Mouse (Mus musculus) midbrain, embryonic 12.5 days (tissue): ENCODE data around the gene Sec16a. TPM values are rescaled to one million over a fixed set of nuclear protein-coding genes. Genes with fewer than 3 reads are reported as not detected.
"Not testable (repeated sequence)": the region's sequence is repeated elsewhere in the genome, so short reads cannot be mapped to it uniquely, and the experiment has no call there.

Source experiments
- ATAC-seq: fragments of 200-750 bp; cut with Nextera tagmentation; 2 replicates; pipeline ENCODE4 v1.8.0; 2017; ENCODE audit warnings: low read depth, moderate TSS enrichment, moderate library complexity; ENCODE audit not compliant: low FRiP score
- H3K27ac ChIP-seq: fragments of 300-500 bp; sonication (generic); replicated peaks from 2 replicates; pipeline ENCODE4 v1.5.1; 2016; ENCODE audit warnings: mild to moderate bottlenecking
- H3K27me3 ChIP-seq: fragments of 300-500 bp; sonication (generic); 2 replicates; pipeline ENCODE4 v1.6.1; 2016; ENCODE audit warnings: mild to moderate bottlenecking
- H3K36me3 ChIP-seq: fragments of 300-500 bp; sonication (generic); 2 replicates; pipeline ENCODE4 v1.6.1; 2016
- H3K4me1 ChIP-seq: fragments of 300-500 bp; sonication (generic); 2 replicates; pipeline ENCODE4 v1.6.1; 2016
- H3K4me2 ChIP-seq: fragments of 300-500 bp; sonication (generic); replicated peaks from 2 replicates; pipeline ENCODE4 v1.6.1; 2016; ENCODE audit warnings: mild to moderate bottlenecking, moderate library complexity
- H3K4me3 ChIP-seq: fragments of 300-500 bp; sonication (generic); 2 replicates; pipeline ENCODE4 v1.5.1; 2016; ENCODE audit warnings: mild to moderate bottlenecking
- H3K9ac ChIP-seq: fragments of 300-500 bp; sonication (generic); replicated peaks from 2 replicates; pipeline ENCODE4 v1.6.1; 2016; ENCODE audit warnings: mild to moderate bottlenecking, moderate library complexity
- H3K9me3 ChIP-seq: fragments of 300-500 bp; sonication (generic); 2 replicates; pipeline ENCODE4 v1.6.1; 2016; ENCODE audit warnings: mild to moderate bottlenecking
- WGBS: fragments of 180-500 bp; shearing (Covaris S2); methylation state at CpG from one replicate; pipeline ENCODE4 v1.1.7; 2016; 5-methylcytosine and 5-hydroxymethylcytosine counted together
- polyA plus RNA-seq: library from polyadenylated mRNA; unstranded; fragments of >200 nt; fragmentation: Nextera tagmentation; extraction: Ambion mirVana; gene quantifications from 2 replicates; pipeline ENCODE4 v1.2.1, GENCODE M21; 2016

The Sec16a gene
- polyA plus RNA-seq, 1 experiment from 2014 or later = 29.3 TPM

DNA sequence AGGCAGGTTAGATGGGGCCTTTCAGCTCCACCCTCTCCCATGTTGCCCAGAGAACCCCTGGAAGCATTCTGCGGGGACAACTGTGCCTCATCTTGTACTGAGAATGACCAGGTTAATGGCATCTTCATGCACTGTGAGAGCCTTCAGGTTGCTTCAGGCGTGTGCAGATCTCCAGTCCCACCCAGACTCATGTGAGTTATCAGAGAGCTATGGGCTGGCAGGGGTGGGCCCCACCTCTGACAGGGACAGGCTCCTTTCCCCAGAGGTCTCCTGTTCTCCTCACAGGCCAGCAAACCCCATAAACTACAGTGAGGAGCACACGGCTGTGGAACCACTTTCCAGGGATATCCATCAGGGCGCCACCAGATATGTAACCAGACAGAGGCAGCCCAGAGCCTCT is 44.0 kb downstream of the Sec16a start:
- peaks cover 72% of the 10 kb centered on the region for H3K36me3 ChIP-seq
- no peak overlapping the region for H3K9ac ChIP-seq
- no peak overlapping the region for H3K4me3 ChIP-seq
- no peak overlapping the region for H3K27ac ChIP-seq
- H3K9me3 ChIP-seq = no peaks in the 10 kb centered on the region
- peaks cover 7% of the 10 kb centered on the region for H3K4me1 ChIP-seq
- WGBS = 89% methylated on average over 4 of the region's 4 CpGs
- ATAC-seq = no peak
- H3K4me2 ChIP-seq = no peak overlapping the region
- no peaks in the 10 kb centered on the region for H3K27me3 ChIP-seq

DNA sequence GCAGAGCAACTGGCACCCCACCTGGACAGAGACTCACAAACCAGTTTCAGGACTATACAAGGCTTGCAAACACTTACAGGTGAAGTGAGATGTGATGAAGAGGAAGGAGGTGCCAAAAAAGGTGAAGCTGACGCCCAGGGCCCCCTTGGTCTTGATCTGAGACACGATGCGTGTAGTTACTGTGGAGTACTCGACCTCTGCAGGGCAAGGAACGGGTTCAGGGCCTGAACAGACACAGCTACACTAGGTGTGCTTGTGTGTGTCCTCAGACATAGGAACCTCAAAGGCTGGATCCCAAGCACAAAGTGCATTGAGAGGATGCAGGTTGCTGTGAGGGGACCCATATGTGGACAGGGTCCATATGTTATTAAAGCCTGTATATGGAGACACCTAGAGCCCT is 44.7 kb downstream of the Sec16a start:
- H3K4me1 ChIP-seq = peaks cover under 1% of the 10 kb centered on the region; the same call in 1 of the 2 replicates
- no peak overlapping the region for H3K27ac ChIP-seq
- no peak overlapping the region for H3K9ac ChIP-seq
- ATAC-seq = no peak
- no peaks in the 10 kb centered on the region for H3K9me3 ChIP-seq
- H3K36me3 ChIP-seq = peaks cover 75% of the 10 kb centered on the region
- H3K4me2 ChIP-seq = no peak overlapping the region
- H3K4me3 ChIP-seq = no peak overlapping the region
- H3K27me3 ChIP-seq = no peaks in the 10 kb centered on the region
- WGBS = 92% methylated on average over 5 of the region's 5 CpGs

DNA sequence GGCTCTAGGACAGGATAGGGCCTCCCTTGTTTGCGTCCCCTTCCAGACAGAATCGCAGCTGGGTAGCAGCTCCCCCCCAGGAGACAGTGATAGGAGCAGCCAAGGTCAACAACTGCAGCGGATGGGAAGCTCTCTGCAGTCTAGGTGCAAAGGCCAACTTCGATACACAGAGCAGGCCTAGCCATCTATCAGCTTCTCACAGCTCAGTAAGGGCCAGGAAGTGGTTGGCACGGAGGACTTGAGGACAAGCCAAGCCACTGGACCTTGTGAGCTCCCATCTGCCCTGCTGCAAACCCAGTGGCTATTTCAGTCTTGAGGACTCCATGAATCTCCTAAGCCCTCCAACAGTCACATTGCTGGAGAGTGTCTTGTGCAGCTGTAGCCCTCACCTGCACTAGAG is 45.4 kb downstream of the Sec16a start:
- no peak overlapping the region for H3K27ac ChIP-seq
- H3K36me3 ChIP-seq = peaks cover 78% of the 10 kb centered on the region
- 91% methylated on average over 5 of the region's 5 CpGs for WGBS
- H3K4me1 ChIP-seq = no peaks in the 10 kb centered on the region
- H3K27me3 ChIP-seq = no peaks in the 10 kb centered on the region
- H3K9ac ChIP-seq = no peak overlapping the region
- H3K9me3 ChIP-seq = no peaks in the 10 kb centered on the region
- H3K4me2 ChIP-seq = no peak overlapping the region
- ATAC-seq = no peak
- no peak overlapping the region for H3K4me3 ChIP-seq

- no peak overlapping the region for H3K9ac ChIP-seq
- peaks cover 84% of the 10 kb centered on the region for H3K36me3 ChIP-seq
- no peak for ATAC-seq
- no peak overlapping the region for H3K27ac ChIP-seq
- no peak overlapping the region for H3K4me2 ChIP-seq
- no peaks in the 10 kb centered on the region for H3K4me1 ChIP-seq
- H3K9me3 ChIP-seq = no peaks in the 10 kb centered on the region
- whole genome bisulfite sequencing = 90% methylated on average over 8 of the region's 8 CpGs
- H3K27me3 ChIP-seq = no peaks in the 10 kb centered on the region
- no peak overlapping the region for H3K4me3 ChIP-seq
Observed at GRCm38 (mm10) chr2:26398978-26399377, 46.0 kb downstream of the Sec16a start.

GRCm38 (mm10) chr2:26391617-26392016 is 53.4 kb downstream of the Sec16a start:
- H3K9ac ChIP-seq = no peak overlapping the region
- H3K27ac ChIP-seq = no peak overlapping the region
- H3K4me2 ChIP-seq = no peak overlapping the region
- H3K36me3 ChIP-seq = peaks cover 74% of the 10 kb centered on the region
- whole genome bisulfite sequencing = 94% methylated on average over 6 of the region's 6 CpGs
- H3K4me3 ChIP-seq = no peak overlapping the region
- H3K4me1 ChIP-seq = peaks cover 21% of the 10 kb centered on the region
- no peak for ATAC-seq
- H3K27me3 ChIP-seq = no peaks in the 10 kb centered on the region
- no peaks in the 10 kb centered on the region for H3K9me3 ChIP-seq

DNA sequence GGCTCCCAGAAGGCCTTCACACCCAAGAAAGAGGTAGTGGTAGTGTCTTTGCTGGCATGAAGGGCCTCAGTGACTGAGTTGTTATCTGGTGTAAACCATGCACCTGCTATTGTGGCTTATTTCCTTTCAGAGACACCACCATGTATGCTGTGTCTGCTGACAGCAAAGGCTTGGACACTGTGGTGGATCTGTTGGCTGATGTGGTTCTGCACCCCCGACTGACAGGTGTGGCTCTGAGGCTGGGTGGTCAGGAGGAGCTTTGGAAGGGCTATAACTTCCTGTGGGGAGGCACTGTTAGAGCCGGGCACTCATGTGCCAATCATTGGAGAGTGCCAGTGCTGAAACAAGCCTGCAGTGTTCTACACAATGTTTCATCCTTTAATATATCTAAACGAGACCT is 54.1 kb downstream of the Sec16a start:
- Histone ChIP-seq H3K4me1 (peaks cover 21% of the 10 kb centered on the region), H3K27me3 (no peaks in the 10 kb centered on the region), H3K27ac (no peak overlapping the region), H3K36me3 (peaks cover 74% of the 10 kb centered on the region), H3K4me2 (no peak overlapping the region), H3K9ac (no peak overlapping the region), H3K9me3 (no peaks in the 10 kb centered on the region), H3K4me3 (no peak overlapping the region)
- WGBS = 91% methylated on average over 3 of the region's 3 CpGs
- no peak for ATAC-seq

GRCm38 (mm10) chr2:26389154-26389690 is 55.8 kb downstream of the Sec16a start, which contains the start of the genes Entr1 and Pmpca:
TSS of gene Entr1 (minus strand) at chr2:26389316.
TSS of gene Pmpca (plus strand) at chr2:26389339.
- Histone ChIP-seq H3K27me3 (no peaks in the 10 kb centered on the region), H3K36me3 (peaks cover 74% of the 10 kb centered on the region)
- under 1% methylated on average over 56 of the region's 60 CpGs for WGBS

DNA sequence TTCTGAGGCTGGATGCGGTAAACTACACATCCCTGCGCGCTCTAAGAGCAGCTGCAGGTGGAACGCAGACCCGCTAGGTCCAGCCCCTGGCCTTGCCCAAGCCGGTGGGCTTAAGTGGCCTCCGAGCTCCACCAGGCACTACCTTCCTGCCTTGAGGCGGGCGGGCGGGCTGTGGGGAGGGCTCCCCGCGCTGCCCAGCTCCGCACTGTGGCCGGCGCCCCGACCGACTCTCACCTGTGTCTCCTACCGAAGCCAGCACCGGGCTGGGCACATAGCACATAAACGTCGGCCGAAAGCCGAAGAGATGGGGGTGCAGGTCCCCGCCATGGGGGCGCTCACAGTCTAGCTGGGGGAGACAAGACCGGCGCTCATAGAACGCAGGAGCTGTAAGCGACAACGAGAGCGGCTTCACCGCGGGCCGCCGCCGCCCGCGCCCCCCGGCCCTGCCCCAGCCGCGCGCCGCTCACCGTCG is 56.3 kb downstream of the Sec16a start:
- H3K4me3 ChIP-seq = peak overlapping the region; percentile 98
- H3K27ac ChIP-seq = peak overlapping the region; percentile 63; the same call in 1 of the 2 replicates
- peaks cover 71% of the 10 kb centered on the region for H3K36me3 ChIP-seq
- peak overlapping the region; percentile 95 for H3K9ac ChIP-seq
- WGBS = under 1% methylated on average over 31 of the region's 45 CpGs
- H3K4me1 ChIP-seq = peaks cover 21% of the 10 kb centered on the region
- no peaks in the 10 kb centered on the region for H3K9me3 ChIP-seq
- peak; percentile 65 for ATAC-seq
- H3K27me3 ChIP-seq = no peaks in the 10 kb centered on the region
- peak overlapping the region; percentile 99 for H3K4me2 ChIP-seq

More at GRCm38 (mm10) chr2:26389154-26389690, 55.8 kb downstream of the Sec16a start, which contains the start of the genes Entr1 and Pmpca:
- Histone ChIP-seq H3K27ac (peak within 1 kb of the TSS; percentile 63), H3K4me3 (peak within 1 kb of the TSS; percentile 98), H3K9me3 (no peaks in the 10 kb centered on the region), H3K9ac (peak within 1 kb of the TSS; percentile 95), H3K4me2 (peak within 1 kb of the TSS; percentile 99), H3K4me1 (peaks cover 21% of the 10 kb centered on the region)
- ATAC-seq = peak; percentile 90

DNA sequence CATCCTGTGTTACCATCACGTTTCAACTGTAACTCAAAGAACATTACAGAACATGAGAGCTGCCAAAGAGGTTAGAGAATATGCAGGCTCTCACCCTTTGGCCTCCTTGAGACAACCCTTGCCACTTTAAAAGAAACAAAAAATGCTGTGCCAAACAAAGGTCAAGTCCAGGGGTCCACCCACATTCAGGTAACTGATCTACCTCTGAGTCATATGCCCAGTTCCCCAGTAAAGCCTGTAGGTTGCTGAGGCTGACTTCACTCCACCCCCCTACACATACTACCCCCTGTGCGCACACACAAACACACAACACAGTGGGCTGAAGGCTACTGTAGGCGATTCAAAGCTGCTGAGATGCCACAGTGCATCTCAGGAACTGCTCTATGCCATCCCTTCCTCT is 57.3 kb downstream of the Sec16a start:
- Histone ChIP-seq H3K4me2 (peak overlapping the region; percentile 99), H3K36me3 (peaks cover 71% of the 10 kb centered on the region), H3K4me3 (peak overlapping the region; percentile 98), H3K27me3 (no peaks in the 10 kb centered on the region), H3K4me1 (peaks cover 21% of the 10 kb centered on the region), H3K9me3 (no peaks in the 10 kb centered on the region), H3K27ac (no peak overlapping the region), H3K9ac (peak overlapping the region; percentile 95; the same call in 1 of the 2 replicates)
- no peak for ATAC-seq
- 84% methylated on average over 3 of the region's 3 CpGs for WGBS

- Histone ChIP-seq H3K4me1 (peaks cover 14% of the 10 kb centered on the region), H3K9ac (peak overlapping the region; percentile 77), H3K27ac (peak overlapping the region; percentile 66), H3K4me2 (peak overlapping the region; percentile 84), H3K4me3 (peak overlapping the region; percentile 83), H3K36me3 (peaks cover 65% of the 10 kb centered on the region)
- WGBS = 38% methylated on average over 6 of the region's 6 CpGs
- ATAC-seq = peak; percentile 41; the same call in 1 of the 2 replicates
- not testable (repeated sequence) for H3K9me3 ChIP-seq, H3K27me3 ChIP-seq
Observed at GRCm38 (mm10) chr2:26380871-26381270, 64.1 kb downstream of the Sec16a start.

GRCm38 (mm10) chr2:26380131-26380771 is 64.8 kb downstream of the Sec16a start, which contains the start of gene Snapc4:
TSS of gene Snapc4 (minus strand) at chr2:26380653.
- H3K36me3 ChIP-seq = peaks cover 65% of the 10 kb centered on the region
- WGBS = 1% methylated on average over 38 of the region's 38 CpGs
- ATAC-seq = peak; percentile 96
- H3K27ac ChIP-seq = peak within 1 kb of the TSS; percentile 66
- peaks cover 14% of the 10 kb centered on the region for H3K4me1 ChIP-seq
- no peaks in the 10 kb centered on the region for H3K9me3 ChIP-seq
- peak within 1 kb of the TSS; percentile 77 for H3K9ac ChIP-seq
- H3K4me3 ChIP-seq = peak within 1 kb of the TSS; percentile 83
- H3K27me3 ChIP-seq = no peaks in the 10 kb centered on the region
- H3K4me2 ChIP-seq = peak within 1 kb of the TSS; percentile 84

DNA sequence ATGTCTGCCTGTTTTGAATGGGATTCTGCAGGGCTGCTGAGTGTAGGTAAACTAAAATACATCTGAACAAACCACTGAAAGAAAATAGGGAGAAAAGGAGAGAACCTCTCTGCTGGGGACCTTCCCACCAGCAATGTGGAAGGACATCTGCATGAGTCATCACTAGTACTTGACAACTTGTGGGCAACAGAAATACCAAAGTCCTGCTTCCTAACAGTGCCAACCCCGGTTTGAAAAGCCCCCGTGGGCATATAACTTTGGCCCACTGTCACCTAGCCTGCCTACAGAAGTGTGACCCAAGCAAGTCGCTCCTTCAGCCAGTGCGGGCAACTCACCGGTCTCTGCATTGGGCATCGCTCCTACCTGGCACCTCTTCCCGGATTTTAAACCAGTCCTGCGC is 72.6 kb downstream of the Sec16a start:
- WGBS = 95% methylated on average over 8 of the region's 8 CpGs
- ATAC-seq = no peak
- no peaks in the 10 kb centered on the region for H3K27me3 ChIP-seq
- H3K9ac ChIP-seq = no peak overlapping the region
- H3K4me1 ChIP-seq = no peaks in the 10 kb centered on the region
- peaks cover 98% of the 10 kb centered on the region for H3K36me3 ChIP-seq
- no peak overlapping the region for H3K4me3 ChIP-seq
- H3K27ac ChIP-seq = no peak overlapping the region
- H3K9me3 ChIP-seq = no peaks in the 10 kb centered on the region
- no peak overlapping the region for H3K4me2 ChIP-seq
